Mouse (Mus musculus) right cerebral cortex, postnatal 4 days (tissue): Measurements from ENCODE around the gene Malsu1.
A peak's percentile ranks its signal among the peaks of the same experiment; 100 is the strongest.

Experiments used
- DNase-seq: peaks from one replicate; pipeline ENCODE4 v3.0.0-alpha.2; 2022

The Malsu1 gene

GRCm38 (mm10) chr6:49073304-49074116 lies at the start of gene Malsu1:
Gene Malsu1, plus strand, starts transcription at chr6:49073795.
- peak; percentile 92 for DNase-seq

GRCm38 (mm10) chr6:49025290-49025689 lies 48.3 kb upstream of the Malsu1 start:
- DNase-seq: no peak

GRCm38 (mm10) chr6:49026496-49026895 lies 47.1 kb upstream of the Malsu1 start:
- DNase-seq: no peak

GRCm38 (mm10) chr6:49028019-49028418 lies 45.6 kb upstream of the Malsu1 start:
- no peak for DNase-seq

- no peak for DNase-seq
These were observed 44.9 kb upstream of the Malsu1 start for GRCm38 (mm10) chr6:49028708-49029107.

GRCm38 (mm10) chr6:49031230-49031629 lies 42.4 kb upstream of the Malsu1 start:
- DNase-seq: no peak

GRCm38 (mm10) chr6:49032783-49033182 lies 40.8 kb upstream of the Malsu1 start:
- DNase-seq: no peak

GRCm38 (mm10) chr6:49036275-49037267 lies 37.0 kb upstream of the Malsu1 start, which contains the start of gene Gpnmb:
Gene Gpnmb, plus strand, starts transcription at chr6:49036546.
- no peak for DNase-seq

- DNase-seq: no peak
These were observed 36.3 kb upstream of the Malsu1 start for GRCm38 (mm10) chr6:49037268-49037662.

GRCm38 (mm10) chr6:49039470-49040180 lies 34.0 kb upstream of the Malsu1 start:
- peak; percentile 79 for DNase-seq

- DNase-seq: no peak
These were observed 27.1 kb upstream of the Malsu1 start for GRCm38 (mm10) chr6:49046502-49046901.

- DNase-seq: no peak
These were observed 26.6 kb upstream of the Malsu1 start for GRCm38 (mm10) chr6:49046976-49047375.

GRCm38 (mm10) chr6:49047848-49048247 lies 25.7 kb upstream of the Malsu1 start:
- DNase-seq: no peak

- DNase-seq: no peak
These were observed 25.2 kb upstream of the Malsu1 start for GRCm38 (mm10) chr6:49048395-49048794.

GRCm38 (mm10) chr6:49050677-49051410 lies 22.8 kb upstream of the Malsu1 start:
- DNase-seq: no peak

GRCm38 (mm10) chr6:49052191-49052590 lies 21.4 kb upstream of the Malsu1 start:
- no peak for DNase-seq

- DNase-seq: no peak
These were observed 18.3 kb upstream of the Malsu1 start for GRCm38 (mm10) chr6:49055256-49055733.

GRCm38 (mm10) chr6:49056009-49056408 lies 17.6 kb upstream of the Malsu1 start:
- DNase-seq: no peak

GRCm38 (mm10) chr6:49057053-49058021 lies 16.3 kb upstream of the Malsu1 start:
- peak; percentile 75 for DNase-seq

- DNase-seq: no peak
These were observed 5.2 kb upstream of the Malsu1 start for GRCm38 (mm10) chr6:49068361-49068760.

GRCm38 (mm10) chr6:49074117-49074490 lies 509 bp downstream of the Malsu1 start:
- no peak for DNase-seq
